Mouse (Mus musculus) intestine, embryonic 16.5 days (tissue): Measurements from ENCODE around the gene Tmem236. TPM values are rescaled to one million over a fixed set of nuclear protein-coding genes. Genes with fewer than 3 reads are reported as not detected.

ENCODE experiments used
- ATAC-seq: fragments of 200-750 bp; cut with Nextera tagmentation; 2 replicates; pipeline ENCODE4 v1.8.0; 2017; ENCODE audit warnings: moderate TSS enrichment, moderate library complexity
- H3K27ac ChIP-seq: fragments of 300-500 bp; sonication (generic); 2 replicates; pipeline ENCODE4 v1.5.1; 2014; ENCODE audit warnings: mild to moderate bottlenecking, low read length
- H3K27me3 ChIP-seq: fragments of 300-500 bp; sonication (generic); replicated peaks from 2 replicates; pipeline ENCODE4 v1.6.1; 2014; ENCODE audit warnings: low read length, control low read depth, mixed read lengths; ENCODE audit not compliant: control insufficient read depth, insufficient read depth
- H3K36me3 ChIP-seq: fragments of 300-500 bp; sonication (generic); 2 replicates; pipeline ENCODE4 v1.6.1; 2014; ENCODE audit warnings: low read length, control low read depth; ENCODE audit not compliant: control insufficient read depth, insufficient read depth
- H3K4me1 ChIP-seq: fragments of 300-500 bp; sonication (generic); 2 replicates; pipeline ENCODE4 v1.6.1; 2014; ENCODE audit warnings: low read length, control low read depth, mixed read lengths; ENCODE audit not compliant: control insufficient read depth, insufficient read depth
- H3K4me2 ChIP-seq: fragments of 300-500 bp; sonication (generic); 2 replicates; pipeline ENCODE4 v1.6.1; 2014; ENCODE audit warnings: low read depth, low read length, control low read depth
- H3K4me3 ChIP-seq: fragments of 300-500 bp; sonication (generic); 2 replicates; pipeline ENCODE4 v1.5.1; 2014; ENCODE audit warnings: mild to moderate bottlenecking, low read length
- H3K9ac ChIP-seq: fragments of 300-500 bp; sonication (generic); 2 replicates; pipeline ENCODE4 v1.6.1; 2014; ENCODE audit warnings: low read depth, low read length
- H3K9me3 ChIP-seq: fragments of 300-500 bp; sonication (generic); 2 replicates; pipeline ENCODE4 v1.6.1; 2016; ENCODE audit warnings: low read length, control low read depth; ENCODE audit not compliant: control insufficient read depth
- WGBS: fragments of 180-500 bp; shearing (Covaris S2); extraction: QIAGEN DNeasy Blood & Tissue Kit; methylation state at CpG from one replicate; pipeline ENCODE4 v1.1.7; 2014; 5-methylcytosine and 5-hydroxymethylcytosine counted together
- polyA plus RNA-seq: library from polyadenylated mRNA; unstranded; fragments of >200 nt; fragmentation: Nextera tagmentation; extraction: Ambion mirVana; gene quantifications from 2 replicates; pipeline ENCODE4 v1.2.1, GENCODE M21; 2015

The Tmem236 gene
- polyA plus RNA-seq, 1 experiment from 2014 or later = 28.5 TPM

- ATAC-seq = no peak
- Histone ChIP-seq H3K9ac (no peak overlapping the region), H3K9me3 (no peaks in the 10 kb centered on the region), H3K27me3 (no peaks in the 10 kb centered on the region), H3K4me3 (no peak overlapping the region), H3K36me3 (peaks cover 1% of the 10 kb centered on the region; the same call in 1 of the 2 replicates), H3K4me2 (no peak overlapping the region), H3K27ac (no peak overlapping the region), H3K4me1 (no peaks in the 10 kb centered on the region)
- WGBS = 91% methylated on average over 2 of the region's 2 CpGs
Measured at GRCm38 (mm10) chr2:14146913-14147312, 27.4 kb upstream of the Tmem236 start.

DNA sequence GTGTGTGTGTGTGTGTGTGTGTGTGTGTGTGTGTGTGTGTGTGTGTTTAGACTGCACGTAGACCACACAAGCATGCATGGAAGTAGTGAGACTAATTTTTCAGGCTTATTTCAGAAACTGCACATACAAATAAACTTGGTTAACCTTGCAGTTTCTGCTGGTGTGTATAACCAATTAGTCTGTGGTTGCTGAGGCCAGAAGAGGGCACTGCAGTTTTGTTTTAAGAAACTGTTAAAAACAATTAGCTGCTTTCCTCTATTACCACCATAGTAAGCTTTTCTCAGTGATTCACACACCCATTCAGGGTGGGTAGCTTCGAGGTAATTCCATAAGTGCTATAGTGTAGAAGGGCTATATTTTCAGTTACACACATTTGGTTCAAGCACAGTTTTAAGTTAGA lies 23.5 kb upstream of the Tmem236 start:
- H3K4me1 ChIP-seq = no peaks in the 10 kb centered on the region
- no peaks in the 10 kb centered on the region for H3K9me3 ChIP-seq
- no peak for ATAC-seq
- no peak overlapping the region for H3K4me3 ChIP-seq
- H3K9ac ChIP-seq = no peak overlapping the region
- H3K4me2 ChIP-seq = no peak overlapping the region
- WGBS = 97% methylated on average over 2 of the region's 2 CpGs
- no peaks in the 10 kb centered on the region for H3K36me3 ChIP-seq
- H3K27ac ChIP-seq = no peak overlapping the region
- no peaks in the 10 kb centered on the region for H3K27me3 ChIP-seq

DNA sequence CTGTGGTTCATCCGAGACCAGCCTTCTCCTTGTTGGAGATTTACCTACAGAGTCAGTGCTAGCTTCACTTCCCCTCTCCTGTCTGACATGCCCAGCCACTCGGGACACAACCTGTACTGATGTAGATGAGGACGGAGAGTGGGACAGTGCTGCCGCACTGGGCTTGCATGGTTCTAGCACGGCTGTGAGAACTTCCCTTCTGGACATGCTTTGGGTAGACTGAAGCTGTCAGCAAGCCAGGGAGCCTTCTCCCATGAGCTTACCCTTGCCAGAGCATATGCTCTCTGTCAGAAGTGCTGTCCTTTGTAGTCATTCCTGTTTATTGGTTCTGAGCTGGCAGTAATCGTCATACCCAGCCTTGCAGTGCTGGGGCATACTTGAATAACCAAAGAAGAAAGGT lies 22.5 kb upstream of the Tmem236 start:
- 90% methylated on average over 6 of the region's 6 CpGs for WGBS

GRCm38 (mm10) chr2:14159047-14159446 lies 15.3 kb upstream of the Tmem236 start:
- no peak for ATAC-seq
- no peak overlapping the region for H3K9ac ChIP-seq
- H3K4me3 ChIP-seq = no peak overlapping the region
- no peaks in the 10 kb centered on the region for H3K36me3 ChIP-seq
- H3K9me3 ChIP-seq = no peaks in the 10 kb centered on the region
- H3K4me1 ChIP-seq = no peaks in the 10 kb centered on the region
- no peak overlapping the region for H3K27ac ChIP-seq
- H3K4me2 ChIP-seq = no peak overlapping the region
- WGBS = 76% methylated on average over 3 of the region's 3 CpGs
- H3K27me3 ChIP-seq = no peaks in the 10 kb centered on the region

More for the DNA sequence above, 22.5 kb upstream of the Tmem236 start:
- no peak overlapping the region for H3K4me3 ChIP-seq
- no peak overlapping the region for H3K9ac ChIP-seq
- no peaks in the 10 kb centered on the region for H3K4me1 ChIP-seq
- H3K9me3 ChIP-seq = no peaks in the 10 kb centered on the region
- no peaks in the 10 kb centered on the region for H3K36me3 ChIP-seq
- ATAC-seq = no peak
- no peaks in the 10 kb centered on the region for H3K27me3 ChIP-seq
- H3K4me2 ChIP-seq = no peak overlapping the region
- no peak overlapping the region for H3K27ac ChIP-seq

DNA sequence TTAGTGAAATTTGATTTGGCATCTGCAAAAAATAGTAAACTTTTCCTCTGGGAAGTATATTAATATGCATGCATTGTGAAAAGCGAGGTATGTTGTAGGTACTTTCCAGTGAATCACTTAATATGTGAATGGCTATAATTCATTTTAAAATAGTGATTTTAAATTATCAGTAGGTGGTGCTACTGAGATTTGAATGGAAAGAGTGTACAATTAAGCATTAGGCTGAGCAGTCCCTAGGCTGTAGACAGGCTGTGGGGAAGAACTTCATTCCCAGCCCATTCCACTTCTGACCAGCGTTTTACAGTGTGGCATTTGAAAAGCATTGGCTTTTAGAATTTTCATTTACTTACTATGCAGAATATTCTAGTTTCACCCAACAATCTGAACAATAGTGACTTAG lies 14.6 kb upstream of the Tmem236 start:
- Histone ChIP-seq H3K4me1 (no peaks in the 10 kb centered on the region), H3K9me3 (no peaks in the 10 kb centered on the region), H3K4me3 (no peak overlapping the region), H3K27ac (no peak overlapping the region), H3K36me3 (no peaks in the 10 kb centered on the region), H3K4me2 (no peak overlapping the region), H3K27me3 (no peaks in the 10 kb centered on the region), H3K9ac (no peak overlapping the region)
- WGBS = 74% methylated on average over 2 of the region's 2 CpGs
- ATAC-seq = 0 out of 2 replicates have a peak, but pooled peaks have one; percentile 46

DNA sequence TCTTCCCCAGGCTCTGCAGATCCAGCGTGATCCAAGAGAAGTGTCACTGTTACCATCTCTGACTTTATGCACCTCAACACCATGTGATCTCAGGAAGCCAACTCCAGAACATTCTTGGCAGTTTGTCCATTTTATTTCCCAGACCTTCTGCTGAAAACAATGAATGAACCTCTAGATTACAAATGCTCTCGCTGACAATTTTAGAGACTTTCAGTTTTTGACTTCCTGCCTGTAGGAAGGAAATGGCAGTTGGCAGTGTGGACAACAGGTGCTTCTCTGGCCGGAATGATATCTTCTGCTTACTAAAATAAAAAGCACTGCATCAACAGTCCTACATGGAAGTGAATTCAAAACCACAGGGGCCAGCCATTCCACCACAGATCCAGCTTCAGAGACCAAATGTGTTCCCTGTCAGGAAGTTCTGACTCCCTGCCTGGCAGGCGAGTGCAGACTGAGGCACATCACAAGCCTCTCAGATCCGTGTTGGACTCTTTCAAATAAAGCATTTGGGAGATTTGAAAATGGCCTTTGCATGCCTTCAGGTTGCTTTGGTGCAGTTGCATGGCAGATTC lies 9.8 kb upstream of the Tmem236 start:
- H3K4me1 ChIP-seq = no peaks in the 10 kb centered on the region
- WGBS = 75% methylated on average over 5 of the region's 5 CpGs
- no peaks in the 10 kb centered on the region for H3K27me3 ChIP-seq
- H3K27ac ChIP-seq = no peak overlapping the region
- no peaks in the 10 kb centered on the region for H3K9me3 ChIP-seq
- no peak overlapping the region for H3K4me2 ChIP-seq
- no peak for ATAC-seq
- H3K4me3 ChIP-seq = no peak overlapping the region
- no peak overlapping the region for H3K9ac ChIP-seq
- no peaks in the 10 kb centered on the region for H3K36me3 ChIP-seq

DNA sequence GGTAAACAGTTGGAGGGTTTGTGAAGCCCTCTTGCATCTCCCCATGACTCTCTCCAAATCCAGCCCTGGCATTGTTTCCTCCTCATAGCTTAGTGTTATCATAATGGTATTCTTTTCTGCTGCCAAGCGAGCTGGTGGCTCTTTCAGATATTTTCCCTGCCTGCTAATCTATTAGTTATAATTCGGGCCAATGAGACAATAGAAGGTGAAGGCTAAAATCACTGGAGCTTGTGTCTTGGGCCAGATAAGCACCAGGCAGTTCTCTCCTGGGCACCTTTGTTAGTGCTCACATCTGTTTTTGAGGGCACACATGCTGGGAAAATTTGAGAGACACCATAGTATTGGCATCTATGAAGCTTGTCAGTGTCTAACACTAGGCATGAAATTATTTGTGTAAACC lies 9.3 kb upstream of the Tmem236 start:
- Histone ChIP-seq H3K9me3 (no peaks in the 10 kb centered on the region), H3K9ac (no peak overlapping the region), H3K27ac (no peak overlapping the region), H3K4me2 (no peak overlapping the region), H3K27me3 (no peaks in the 10 kb centered on the region), H3K4me3 (no peak overlapping the region), H3K4me1 (no peaks in the 10 kb centered on the region), H3K36me3 (no peaks in the 10 kb centered on the region)
- ATAC-seq = no peak
- 81% methylated on average over 2 of the region's 2 CpGs for WGBS

- Histone ChIP-seq H3K36me3 (no peaks in the 10 kb centered on the region), H3K27me3 (no peaks in the 10 kb centered on the region), H3K27ac (no peak overlapping the region), H3K4me2 (no peak overlapping the region), H3K9ac (no peak overlapping the region), H3K9me3 (no peaks in the 10 kb centered on the region), H3K4me1 (no peaks in the 10 kb centered on the region), H3K4me3 (no peak overlapping the region)
- ATAC-seq = peak; percentile 91
- WGBS = 58% methylated on average over 3 of the region's 3 CpGs
Measured at GRCm38 (mm10) chr2:14165618-14166344, 8.5 kb upstream of the Tmem236 start.

DNA sequence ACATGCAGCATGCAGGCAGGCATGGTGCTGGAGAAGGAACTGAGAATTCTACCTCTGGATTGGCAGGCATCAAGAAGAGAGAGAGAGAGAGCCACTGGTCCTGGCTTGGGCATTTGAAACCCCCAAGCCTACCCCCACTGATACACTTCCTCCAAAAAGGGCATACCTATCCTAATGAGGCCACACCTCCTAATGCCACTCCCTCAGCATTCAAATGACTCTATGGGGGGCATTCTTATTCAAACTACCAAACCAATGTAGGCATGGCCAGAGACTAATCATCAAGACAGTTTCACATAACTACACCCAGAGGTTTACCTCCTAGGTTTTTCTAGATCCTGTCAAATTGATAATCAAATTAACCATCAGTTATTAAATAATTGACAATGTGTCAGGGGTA lies 6.6 kb upstream of the Tmem236 start:
- Histone ChIP-seq H3K9me3 (no peaks in the 10 kb centered on the region), H3K9ac (no peak overlapping the region), H3K4me2 (no peak overlapping the region), H3K4me1 (no peaks in the 10 kb centered on the region), H3K4me3 (no peak overlapping the region), H3K27me3 (no peaks in the 10 kb centered on the region), H3K27ac (no peak overlapping the region), H3K36me3 (no peaks in the 10 kb centered on the region)
- ATAC-seq = no peak
